Mouse (Mus musculus): ENCODE data around the gene Hsf4. TPM values are rescaled to one million over a fixed set of nuclear protein-coding genes. Genes with fewer than 3 reads are reported as not detected.

The Hsf4 gene
- polyA plus RNA-seq, 1 experiment from 2014 or later = 0.19 TPM

- peaks cover 23% of the 10 kb centered on the region for H3K27me3 ChIP-seq (replicated peaks)
- no peak for ATAC-seq (ENCODE audit: low FRiP score, low read depth)
- WGBS = 92% methylated on average over 6 of the region's 6 CpGs
- peaks cover 43% of the 10 kb centered on the region for H3K36me3 ChIP-seq
- H3K4me1 ChIP-seq = peaks cover 11% of the 10 kb centered on the region
- H3K9ac ChIP-seq = no peak overlapping the region
- no peaks in the 10 kb centered on the region for H3K9me3 ChIP-seq
- no peak overlapping the region for H3K4me3 ChIP-seq
- H3K4me2 ChIP-seq (replicated peaks) = no peak overlapping the region
- no peak overlapping the region for H3K27ac ChIP-seq
These were observed 17.6 kb upstream of the Hsf4 start for GRCm38 (mm10) chr8:105251954-105252353.

- H3K9ac ChIP-seq = no peak overlapping the region
- no peak overlapping the region for H3K27ac ChIP-seq
- H3K4me2 ChIP-seq (replicated peaks) = no peak overlapping the region
- peaks cover 31% of the 10 kb centered on the region for H3K27me3 ChIP-seq (replicated peaks)
- no peak for ATAC-seq (ENCODE audit: low FRiP score, low read depth)
- H3K4me1 ChIP-seq = peaks cover 11% of the 10 kb centered on the region
- 91% methylated on average over 10 of the region's 10 CpGs for WGBS
- no peaks in the 10 kb centered on the region for H3K9me3 ChIP-seq
- H3K4me3 ChIP-seq = no peak overlapping the region
- peaks cover 43% of the 10 kb centered on the region for H3K36me3 ChIP-seq
These were observed 16.7 kb upstream of the Hsf4 start for GRCm38 (mm10) chr8:105252680-105253537.

GRCm38 (mm10) chr8:105253766-105254151 is 15.8 kb upstream of the Hsf4 start:
- H3K9ac ChIP-seq = no peak overlapping the region
- peaks cover 39% of the 10 kb centered on the region for H3K27me3 ChIP-seq (replicated peaks)
- H3K9me3 ChIP-seq = no peaks in the 10 kb centered on the region
- H3K27ac ChIP-seq = no peak overlapping the region
- H3K4me2 ChIP-seq (replicated peaks) = peak overlapping the region; percentile 99
- H3K36me3 ChIP-seq = peaks cover 36% of the 10 kb centered on the region
- 34% methylated on average over 20 of the region's 20 CpGs for WGBS
- H3K4me1 ChIP-seq = peaks cover 13% of the 10 kb centered on the region
- peak; percentile 55 for ATAC-seq (ENCODE audit: low FRiP score, low read depth)
- peak overlapping the region; percentile 56; the same call in 1 of the 2 replicates for H3K4me3 ChIP-seq

- Histone ChIP-seq H3K4me2 (replicated peaks) (peak overlapping the region; percentile 99), H3K27ac (no peak overlapping the region), H3K9ac (peak overlapping the region; percentile 64), H3K4me1 (peaks cover 19% of the 10 kb centered on the region), H3K27me3 (replicated peaks) (peaks cover 45% of the 10 kb centered on the region), H3K9me3 (no peaks in the 10 kb centered on the region), H3K4me3 (peak overlapping the region; percentile 56), H3K36me3 (peaks cover 31% of the 10 kb centered on the region)
- peak; percentile 75 for ATAC-seq (ENCODE audit: low FRiP score, low read depth)
- under 1% methylated on average over 74 of the region's 74 CpGs for WGBS
These were observed 15.2 kb upstream of the Hsf4 start for GRCm38 (mm10) chr8:105254152-105254965.

- Histone ChIP-seq H3K4me1 (peaks cover 24% of the 10 kb centered on the region), H3K27me3 (replicated peaks) (peaks cover 51% of the 10 kb centered on the region), H3K4me3 (peak within 1 kb of the TSS; percentile 56), H3K36me3 (peaks cover 25% of the 10 kb centered on the region), H3K27ac (no peak within 1 kb of the TSS), H3K9me3 (no peaks in the 10 kb centered on the region), H3K4me2 (replicated peaks) (peak within 1 kb of the TSS; percentile 99), H3K9ac (peak within 1 kb of the TSS; percentile 64)
- 2% methylated on average over 14 of the region's 14 CpGs for WGBS
- ATAC-seq (ENCODE audit: low FRiP score, low read depth) = no peak; the same call in 1 of the 2 replicates
These were observed 14.6 kb upstream of the Hsf4 start, which contains the start of gene B3gnt9 for GRCm38 (mm10) chr8:105254966-105255350. TSS of gene B3gnt9 (minus strand) at chr8:105255153.

GRCm38 (mm10) chr8:105257318-105258114 is 12.1 kb upstream of the Hsf4 start:
- WGBS = 66% methylated on average over 7 of the region's 7 CpGs
- H3K4me1 ChIP-seq = peaks cover 24% of the 10 kb centered on the region
- H3K9me3 ChIP-seq = no peaks in the 10 kb centered on the region; the same call in 1 of the 2 replicates
- H3K27me3 ChIP-seq (replicated peaks) = peaks cover 69% of the 10 kb centered on the region
- no peak overlapping the region for H3K27ac ChIP-seq
- ATAC-seq (ENCODE audit: low FRiP score, low read depth) = no peak
- H3K36me3 ChIP-seq = no peaks in the 10 kb centered on the region
- no peak overlapping the region for H3K4me2 ChIP-seq (replicated peaks)
- no peak overlapping the region for H3K9ac ChIP-seq
- H3K4me3 ChIP-seq = no peak overlapping the region

GRCm38 (mm10) chr8:105258911-105259720 is 10.5 kb upstream of the Hsf4 start:
- 2% methylated on average over 55 of the region's 55 CpGs for WGBS
- Histone ChIP-seq H3K27ac (no peak overlapping the region), H3K36me3 (no peaks in the 10 kb centered on the region), H3K4me1 (peaks cover 29% of the 10 kb centered on the region), H3K4me3 (peak overlapping the region; percentile 33), H3K9me3 (no peaks in the 10 kb centered on the region; the same call in 1 of the 2 replicates), H3K27me3 (replicated peaks) (peaks cover 84% of the 10 kb centered on the region), H3K4me2 (replicated peaks) (peak overlapping the region; percentile 73), H3K9ac (peak overlapping the region; percentile 47; the same call in 1 of the 2 replicates)
- ATAC-seq (ENCODE audit: low FRiP score, low read depth) = peak; percentile 45

GRCm38 (mm10) chr8:105259721-105260320 is 9.8 kb upstream of the Hsf4 start:
- peak; percentile 63 for ATAC-seq (ENCODE audit: low FRiP score, low read depth)
- Histone ChIP-seq H3K4me3 (peak overlapping the region; percentile 33), H3K4me2 (replicated peaks) (peak overlapping the region; percentile 73), H3K27ac (no peak overlapping the region), H3K9me3 (no peaks in the 10 kb centered on the region; the same call in 1 of the 2 replicates), H3K27me3 (replicated peaks) (peaks cover 88% of the 10 kb centered on the region), H3K36me3 (no peaks in the 10 kb centered on the region), H3K4me1 (peaks cover 25% of the 10 kb centered on the region), H3K9ac (peak overlapping the region; percentile 47; the same call in 1 of the 2 replicates)
- WGBS = 5% methylated on average over 30 of the region's 30 CpGs

GRCm38 (mm10) chr8:105260371-105261099 is 9.1 kb upstream of the Hsf4 start:
- Histone ChIP-seq H3K27ac (no peak overlapping the region), H3K27me3 (replicated peaks) (peaks cover 88% of the 10 kb centered on the region), H3K4me1 (peaks cover 20% of the 10 kb centered on the region), H3K4me3 (no peak overlapping the region), H3K36me3 (no peaks in the 10 kb centered on the region), H3K9ac (no peak overlapping the region), H3K4me2 (replicated peaks) (no peak overlapping the region), H3K9me3 (no peaks in the 10 kb centered on the region; the same call in 1 of the 2 replicates)
- WGBS = 63% methylated on average over 7 of the region's 7 CpGs
- ATAC-seq (ENCODE audit: low FRiP score, low read depth) = no peak

- Histone ChIP-seq H3K9ac (no peak overlapping the region), H3K27ac (no peak overlapping the region), H3K27me3 (replicated peaks) (peaks cover 87% of the 10 kb centered on the region), H3K4me3 (no peak overlapping the region), H3K9me3 (peaks cover 2% of the 10 kb centered on the region; the same call in 1 of the 2 replicates), H3K4me1 (peaks cover 20% of the 10 kb centered on the region), H3K4me2 (replicated peaks) (no peak overlapping the region), H3K36me3 (no peaks in the 10 kb centered on the region)
- WGBS = 84% methylated on average over 12 of the region's 12 CpGs
- no peak for ATAC-seq (ENCODE audit: low FRiP score, low read depth)
These were observed 8.1 kb upstream of the Hsf4 start for GRCm38 (mm10) chr8:105261326-105261980.

Measured in neural tube, embryonic 12.5 days (tissue).